8 mouse cellular contexts compared by ENCODE assay signal in genomic region chr11:98660517-98660916, GRCm38 (mm10). TPM values are rescaled to one million over a fixed set of nuclear protein-coding genes. Genes with fewer than 3 reads are reported as not detected.
A peak's percentile ranks its signal among the peaks of the same experiment; 100 is the strongest.
DNase-seq lines count a peak whose midpoint lies in the region; ATAC-seq lines count a peak whose summit lies in the region.
"Had no signal": no experiment of that assay in that cellular context is flagged by ENCODE, and none has a peak within 500 bp of the region (broad histone marks: within the 10 kb centered on the region; RNA-seq: fewer than 3 reads in every experiment).

No protein-coding gene starts in this region.

- no peaks in the 10 kb centered on the region for H3K4me1 ChIP-seq in heart, embryonic 13.5 days

- no peak overlapping the region for H3K4me3 ChIP-seq in heart, embryonic 13.5 days

- peak overlapping the region; percentile 7; the same call in 1 of the 2 replicates for H3K4me2 ChIP-seq in heart, embryonic 13.5 days

- no peak for ATAC-seq in heart, embryonic 13.5 days (ENCODE audit: extremely low read depth, insufficient number of reproducible peaks, low FRiP score, low TSS enrichment)

- peak; percentile 73 for DNase-seq in thymus, postnatal 0 days (ENCODE audit: low spot score)
- DNase-seq in thymus, postnatal 36 days, result no peak
- DNase-seq in c-Kit-positive CD71-positive TER-119-positive erythroid progenitor cells, embryonic 14.5 days (ENCODE audit: low spot score), result peak; percentile 53
- peak; percentile 48 for DNase-seq in kidney, postnatal 14 days
- DNase-seq in lung, postnatal 36 days, result peak; percentile 67
- peak; percentile 50 for DNase-seq in right cerebral cortex, adult 18-20 months

- no peak overlapping the region for H3K9ac ChIP-seq in heart, embryonic 13.5 days

- peaks cover 33% of the 10 kb centered on the region for H3K27me3 ChIP-seq in heart, embryonic 13.5 days (replicated peaks)

- H3K9me3 ChIP-seq in heart, embryonic 13.5 days, result no peaks in the 10 kb centered on the region

- no peak overlapping the region for H3K27ac ChIP-seq in heart, embryonic 13.5 days (replicated peaks)

- 11% methylated on average over 6 of the region's 6 CpGs for WGBS in heart, embryonic 13.5 days

- no peaks in the 10 kb centered on the region for H3K36me3 ChIP-seq in heart, embryonic 13.5 days

RNA-seq across cellular contexts. Expression of gene Gsdma, which starts 3.6 kb away (rescaled TPM):
- 0.49 and 0.80 TPM in 2 replicates for polyA plus RNA-seq in thymus, postnatal 0 days (2015; fragmentation: Nextera tagmentation; extraction: Ambion mirVana)
- 0.12 TPM in 1 of 2 replicates, not detected in the other for polyA plus RNA-seq in heart, embryonic 13.5 days (2015; fragmentation: Nextera tagmentation; extraction: Ambion mirVana)
- polyA plus RNA-seq: heart, embryonic 16.5 days had no signal

RNA-seq across cellular contexts. Expression of gene Gsdma2, which starts 14.0 kb away (rescaled TPM):
- 0.65 and 1.1 TPM in 2 replicates for polyA plus RNA-seq in thymus, postnatal 0 days (2015; fragmentation: Nextera tagmentation; extraction: Ambion mirVana)
- polyA plus RNA-seq in heart, embryonic 13.5 days (2015; fragmentation: Nextera tagmentation; extraction: Ambion mirVana), result not detected in 2 replicates

RNA-seq across cellular contexts. Expression of gene Psmd3, which starts 21.8 kb away (rescaled TPM):
- 211 and 224 TPM in 2 replicates for polyA plus RNA-seq in thymus, postnatal 0 days (2015; fragmentation: Nextera tagmentation; extraction: Ambion mirVana)
- 165 and 167 TPM in 2 replicates for polyA plus RNA-seq in heart, embryonic 13.5 days (2015; fragmentation: Nextera tagmentation; extraction: Ambion mirVana)

RNA-seq across cellular contexts. Expression of gene Gsdma3, which starts 34.4 kb away (rescaled TPM):
- 0.26 and 0.42 TPM in 2 replicates for polyA plus RNA-seq in thymus, postnatal 0 days (2015; fragmentation: Nextera tagmentation; extraction: Ambion mirVana)
- polyA plus RNA-seq in heart, embryonic 13.5 days (2015; fragmentation: Nextera tagmentation; extraction: Ambion mirVana), result not detected in 2 replicates

RNA-seq across cellular contexts. Expression of gene Gm12355, which starts 35.1 kb away (rescaled TPM):
- 0.78 and 1.1 TPM in 2 replicates for polyA plus RNA-seq in thymus, postnatal 0 days (2015; fragmentation: Nextera tagmentation; extraction: Ambion mirVana)
- 0.28 and 0.55 TPM in 2 replicates for polyA plus RNA-seq in heart, embryonic 13.5 days (2015; fragmentation: Nextera tagmentation; extraction: Ambion mirVana)

Comparison
In these comparisons a context has a peak if more than half of its experiments do, and no peak if none do; other contexts are left out.
1. DNase-seq: peak in thymus, postnatal 0 days (single experiment), c-Kit-positive CD71-positive TER-119-positive erythroid progenitor cells, embryonic 14.5 days (single experiment), kidney, postnatal 14 days (single experiment), lung, postnatal 36 days (single experiment) and right cerebral cortex, adult 18-20 months (single experiment); none in thymus, postnatal 36 days (0 of 2).